Mouse (Mus musculus): Measurements from ENCODE around the gene Rap1gap.

Rap1gap gene

DNA sequence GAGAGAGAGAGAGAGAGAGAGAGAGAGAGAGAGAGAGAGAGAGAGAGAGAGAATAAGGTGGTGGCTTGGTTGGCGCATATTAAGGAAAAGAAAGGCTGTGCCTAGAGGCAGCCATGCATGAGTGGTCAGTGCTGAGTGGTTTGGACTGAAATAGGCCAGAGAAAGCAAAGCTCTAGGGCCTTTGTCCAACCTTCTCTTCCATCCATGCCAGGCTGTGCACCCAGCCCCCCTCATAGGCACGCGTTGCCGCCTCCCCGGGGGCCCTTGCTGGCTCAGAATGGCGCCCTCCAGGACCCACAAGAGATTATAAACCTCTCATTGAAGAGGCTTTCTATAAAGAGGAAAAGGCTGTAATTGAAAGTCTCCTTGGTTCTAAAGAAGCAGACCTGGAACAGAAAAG lies 3.0 kb upstream of the Rap1gap start:
- DNase-seq (ENCODE audit: low spot score in 2 of 2) = no peak

DNA sequence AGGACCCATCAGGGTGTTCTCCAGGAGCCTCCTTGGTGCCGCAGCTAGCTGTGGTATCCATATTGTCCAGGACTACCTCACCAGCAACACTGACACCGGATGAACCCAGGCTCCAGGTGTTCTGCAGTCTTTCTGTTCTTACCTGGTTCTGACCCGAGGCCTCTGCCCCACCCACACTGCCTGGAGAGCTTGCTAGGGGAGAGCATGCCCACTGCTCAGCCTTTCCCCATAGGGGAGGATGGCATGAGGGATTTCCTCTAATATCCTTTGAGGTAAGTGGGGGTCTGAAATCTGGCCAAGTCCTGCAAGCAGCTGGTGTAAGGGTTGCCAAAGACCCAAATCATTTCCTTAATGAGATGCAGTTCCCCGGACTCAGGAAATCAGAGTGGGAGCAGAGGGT lies 1.0 kb upstream of the Rap1gap start:
- no peak for DNase-seq (ENCODE audit: low spot score in 2 of 2)

DNA sequence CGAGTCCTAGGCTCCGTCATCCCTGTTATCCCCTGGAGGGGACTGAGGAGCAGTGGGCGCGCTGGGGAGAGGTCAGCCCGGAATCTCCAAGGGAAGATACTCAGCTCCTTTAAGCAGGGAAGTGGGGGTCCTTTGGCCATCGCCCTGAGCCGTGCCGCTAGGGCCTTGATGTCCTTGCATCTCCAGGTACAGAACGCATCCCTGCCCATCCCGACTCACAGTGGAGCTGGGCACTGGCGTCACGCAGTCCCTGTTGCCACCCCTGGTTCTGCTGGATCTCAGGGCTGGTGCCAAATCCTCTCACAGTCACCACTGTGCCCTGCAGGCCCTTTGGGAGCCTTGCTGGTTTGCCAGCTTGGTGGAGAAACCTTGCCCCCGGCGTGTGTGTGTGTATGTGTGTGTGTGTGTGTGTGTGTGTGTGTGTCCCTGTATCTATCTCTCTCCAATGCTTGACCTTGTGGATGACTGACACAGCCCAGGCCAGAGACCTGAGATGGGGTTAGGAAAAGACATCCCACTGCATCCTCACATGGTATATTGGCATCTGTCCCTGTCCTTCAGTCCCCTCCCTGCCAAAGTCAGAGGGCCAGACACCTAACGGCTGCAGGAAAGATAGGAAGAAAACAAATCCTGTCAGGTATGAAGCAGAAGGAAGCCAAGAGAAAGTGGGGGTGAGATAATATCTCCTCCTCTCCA lies 602 bp downstream of the Rap1gap start:
- DNase-seq (ENCODE audit: low spot score in 2 of 2) = no peak

DNA sequence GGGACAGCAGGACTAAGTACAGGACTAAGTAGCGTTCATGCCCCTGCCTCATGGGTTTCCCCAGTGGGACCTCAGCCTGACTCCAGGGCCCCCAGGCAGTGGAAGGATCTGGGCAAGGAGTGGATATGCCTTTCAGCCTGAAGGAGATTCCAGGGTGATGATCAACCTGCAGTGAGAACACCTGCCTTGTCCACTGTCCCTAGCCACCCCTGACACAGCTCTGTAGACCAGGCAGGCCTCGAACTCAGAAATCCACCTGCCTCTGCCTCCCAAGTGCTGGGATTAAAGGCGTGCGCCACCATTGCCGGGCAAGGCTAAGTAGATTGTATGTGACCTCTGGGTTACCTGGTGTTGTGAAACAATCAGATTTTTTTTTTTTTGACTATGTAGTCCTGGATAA lies 1.3 kb downstream of the Rap1gap start:
- no peak for DNase-seq (ENCODE audit: low spot score in 2 of 2)

DNA sequence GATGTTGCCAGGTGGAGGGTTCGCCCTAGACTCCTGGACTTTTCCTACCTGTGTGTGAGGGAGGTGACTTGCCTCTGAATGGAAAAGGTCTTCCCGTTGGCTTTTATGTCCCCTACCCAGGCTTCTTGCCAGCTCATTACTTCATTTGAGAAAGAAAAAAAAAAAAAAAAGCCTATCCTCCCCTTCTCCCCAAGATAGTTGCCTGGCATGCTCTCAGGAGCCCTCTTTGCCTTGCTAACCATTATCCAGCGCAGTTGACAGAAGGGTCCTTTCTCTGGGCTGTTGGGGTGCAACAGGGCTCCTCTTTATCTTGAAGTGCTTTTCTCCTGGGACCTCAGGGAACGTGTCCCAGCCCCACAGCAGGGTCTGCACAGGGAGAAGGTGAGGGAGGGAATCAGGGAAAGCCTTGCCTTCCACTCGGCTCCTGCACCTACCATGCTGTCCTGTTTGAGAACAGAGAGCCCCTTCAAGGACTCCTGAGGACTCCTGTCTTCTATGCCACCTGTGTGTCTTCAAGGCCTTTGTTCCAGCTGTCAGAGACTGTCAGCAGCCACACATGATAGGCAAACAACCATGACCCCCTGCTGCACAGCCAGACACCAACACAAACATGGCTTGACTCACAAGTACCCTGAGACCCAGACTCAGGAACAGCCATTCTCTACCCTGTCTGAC lies 1.9 kb downstream of the Rap1gap start:
- no peak for DNase-seq (ENCODE audit: low spot score in 2 of 2)

DNA sequence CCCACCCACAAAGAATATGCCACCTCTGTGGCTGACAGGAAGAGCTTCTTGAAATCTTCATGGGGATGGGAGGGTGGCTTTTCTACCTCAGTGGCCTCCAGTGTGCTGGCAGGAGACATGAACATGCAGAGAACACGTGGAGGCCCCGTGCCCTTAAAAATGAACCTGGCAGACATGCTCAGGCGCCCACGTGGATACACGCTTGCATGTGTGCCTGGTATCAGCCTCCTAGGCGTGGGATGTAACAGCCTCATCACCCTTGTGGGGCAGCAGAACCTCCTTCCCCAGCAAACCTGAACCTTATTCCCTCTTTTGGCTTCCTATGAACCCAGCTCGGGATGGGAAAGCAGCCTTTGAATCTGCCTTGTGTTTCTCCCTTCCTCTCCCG lies 2.4 kb downstream of the Rap1gap start:
- DNase-seq (ENCODE audit: low spot score in 2 of 2) = no peak

DNA sequence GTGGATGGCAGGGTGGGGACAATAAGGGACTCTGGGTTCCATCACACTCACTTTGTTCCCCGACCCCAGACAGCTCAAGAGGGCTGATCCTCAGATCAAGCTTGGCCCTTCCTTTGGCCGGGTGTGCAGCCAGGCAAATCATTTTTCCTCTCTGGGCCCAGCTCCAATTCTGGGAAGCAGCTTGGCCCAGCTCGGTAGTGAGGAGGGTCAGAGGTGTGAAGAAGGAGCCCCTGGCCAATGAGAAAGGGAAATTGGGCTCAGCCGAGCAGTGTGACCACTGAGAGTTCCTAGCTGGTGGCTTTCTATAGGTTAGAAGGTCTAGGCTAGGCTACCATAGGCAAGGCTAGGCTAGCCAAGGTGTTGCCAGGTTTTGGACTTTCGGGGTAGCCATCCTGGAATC lies 3.2 kb downstream of the Rap1gap start:
- DNase-seq (ENCODE audit: low spot score in 2 of 2) = no peak

DNA sequence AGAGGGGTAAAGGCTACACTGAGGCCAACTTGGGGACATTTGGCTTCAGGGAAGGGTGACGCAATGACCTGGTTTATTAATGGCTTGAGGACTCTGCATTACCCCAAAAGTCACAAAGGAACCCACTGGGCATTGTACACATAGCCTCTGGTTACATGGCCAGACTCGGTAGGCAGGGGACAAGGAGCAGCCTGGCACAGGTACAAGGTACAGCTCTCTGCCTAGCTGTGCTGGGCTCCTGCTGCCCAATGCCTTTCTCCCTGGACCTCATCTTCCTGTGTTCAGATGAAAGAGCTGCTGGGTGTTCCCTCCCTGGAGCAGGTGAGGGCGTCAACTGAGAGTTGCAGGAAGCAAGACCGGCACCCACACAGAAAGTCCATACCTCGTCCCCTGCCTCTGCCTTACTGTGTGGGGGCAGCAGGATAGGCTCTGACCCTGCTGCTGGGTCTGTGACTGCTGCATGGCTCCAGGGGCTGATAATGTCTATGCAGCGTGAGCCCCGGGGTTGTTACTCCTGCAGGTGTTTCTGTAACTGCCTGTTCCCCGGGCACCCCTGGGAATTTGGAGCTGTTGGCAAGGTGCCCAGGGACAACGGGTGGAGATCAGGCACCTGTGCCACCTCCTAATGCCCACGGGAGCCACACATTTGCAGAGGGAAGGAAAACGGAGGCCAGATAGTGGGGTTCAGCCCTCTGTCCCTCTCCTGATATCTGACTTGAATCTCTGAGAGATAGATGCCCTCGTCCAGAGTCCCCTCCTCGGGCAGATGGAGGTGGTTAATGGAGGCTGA lies 7.4 kb downstream of the Rap1gap start:
- no peak for DNase-seq (ENCODE audit: low spot score in 2 of 2)

DNA sequence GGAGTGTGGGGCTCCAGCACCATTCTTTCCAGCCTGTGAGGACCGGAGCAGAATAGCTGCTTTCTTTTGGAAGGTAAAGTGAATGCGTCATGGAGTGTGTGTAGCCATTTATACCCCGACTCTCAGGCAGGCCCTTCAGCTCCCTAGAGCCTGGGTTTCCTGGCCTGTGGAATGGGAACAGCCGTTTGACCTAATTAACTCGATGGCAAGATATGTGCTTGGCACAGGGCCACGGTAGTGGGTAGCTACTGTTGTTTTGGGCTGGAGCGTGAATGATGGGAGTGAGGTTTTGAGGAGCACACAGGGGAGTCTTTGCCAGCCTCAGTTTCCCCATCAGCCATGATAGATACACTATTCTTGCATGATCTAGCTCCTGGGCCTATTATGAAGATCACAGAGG lies 11.0 kb downstream of the Rap1gap start:
- no peak for DNase-seq (ENCODE audit: low spot score in 2 of 2)

DNA sequence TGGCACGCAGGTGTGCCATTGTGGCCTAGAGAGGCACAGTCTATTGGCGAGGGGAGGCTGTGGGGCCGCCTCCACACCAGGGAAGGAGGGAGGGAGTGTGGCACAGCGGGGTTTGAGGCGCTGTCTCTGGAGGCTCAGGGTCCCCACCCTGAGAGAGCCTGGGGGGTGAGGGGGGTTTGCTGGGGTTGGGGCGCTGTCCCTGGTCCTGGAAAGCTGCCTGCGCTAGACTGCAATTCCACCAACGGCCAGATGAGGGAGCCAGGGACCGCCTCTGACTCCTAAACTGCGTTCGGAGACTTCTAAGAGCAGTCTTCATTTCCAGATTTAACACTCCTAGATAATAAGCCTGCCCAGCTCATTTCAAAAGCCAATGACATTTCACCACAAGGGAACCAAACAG lies 11.5 kb downstream of the Rap1gap start:
- peak in 1 of 2 experiments; percentile 30 for DNase-seq (ENCODE audit: low spot score in 2 of 2)

DNA sequence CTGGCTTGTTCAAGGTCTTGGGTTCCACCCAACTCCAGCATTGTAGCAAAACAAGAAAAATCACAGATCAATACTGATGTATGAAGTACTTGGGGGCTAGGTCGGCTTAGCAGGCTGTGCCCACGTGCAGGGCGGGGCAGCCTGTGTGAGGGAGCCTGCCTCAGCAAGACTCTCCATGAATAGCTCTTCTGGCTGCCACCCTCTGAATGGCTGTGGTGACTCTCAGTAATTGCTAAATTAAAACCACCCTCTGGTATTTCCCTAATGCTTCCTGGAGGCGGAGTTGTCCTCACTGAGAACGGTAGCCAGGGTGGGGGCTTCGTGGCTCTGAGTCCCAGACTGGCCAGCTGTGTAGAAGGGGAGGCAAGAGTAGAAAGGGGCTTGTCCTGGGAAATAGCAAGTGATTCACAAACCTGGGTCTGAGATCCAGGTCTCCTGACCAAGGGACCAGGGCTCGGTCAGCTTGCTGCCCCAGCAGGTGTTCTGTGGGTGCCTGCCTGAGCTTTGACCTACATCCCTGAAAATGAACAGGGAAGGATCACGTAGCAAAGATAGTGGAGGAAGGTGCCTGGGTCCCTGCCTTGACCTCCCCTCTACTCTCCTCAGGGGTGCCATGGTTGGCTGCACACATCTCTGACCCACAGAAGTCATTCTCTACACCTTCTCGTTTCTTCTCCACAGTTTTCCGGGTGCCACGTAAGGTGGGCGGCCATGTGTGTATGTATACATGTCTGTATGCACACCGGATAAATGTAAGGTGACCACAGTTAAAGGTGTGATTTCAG lies 12.4 kb downstream of the Rap1gap start:
- DNase-seq (ENCODE audit: low spot score in 2 of 2) = no peak

DNA sequence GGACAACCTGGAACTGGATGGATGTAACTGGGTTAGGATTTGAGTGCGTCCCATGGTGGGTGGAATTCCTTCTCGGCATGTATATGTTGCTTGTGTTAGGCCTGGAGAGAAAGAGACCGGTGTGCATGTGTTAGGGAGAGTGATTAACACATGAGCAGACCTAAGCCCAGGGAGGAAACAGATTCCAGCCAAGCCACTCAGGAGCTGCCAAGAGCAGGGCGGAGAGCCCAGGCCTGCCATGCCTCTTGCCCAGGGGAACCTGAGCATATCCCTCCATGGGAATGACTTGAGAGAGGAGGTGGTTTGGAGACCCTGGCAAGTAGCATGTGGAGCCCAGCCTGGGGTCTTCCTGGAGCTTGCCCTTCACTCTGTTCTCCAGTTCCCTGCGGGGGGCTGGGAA lies 13.4 kb downstream of the Rap1gap start:
- DNase-seq (ENCODE audit: low spot score in 2 of 2) = no peak

DNA sequence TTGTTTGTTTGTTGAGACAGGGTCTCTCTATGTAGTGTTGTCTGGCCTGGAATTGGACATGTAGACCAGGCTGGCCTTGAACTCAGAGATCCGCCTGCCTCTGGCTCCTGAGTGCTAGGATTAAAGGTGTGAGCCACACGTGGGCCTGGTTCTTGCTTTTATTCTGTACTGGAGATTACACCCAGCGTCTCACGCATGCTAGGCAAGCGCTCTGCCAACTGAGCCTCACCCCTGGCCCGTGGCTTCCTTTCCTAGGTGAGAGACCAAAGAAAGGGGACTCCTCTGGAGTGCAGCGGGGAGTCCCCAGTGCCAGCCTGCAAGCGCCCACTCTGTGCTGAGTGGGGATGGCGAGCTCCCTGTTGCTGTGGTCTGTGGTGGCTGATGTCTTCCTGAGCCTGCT lies 14.0 kb downstream of the Rap1gap start:
- DNase-seq (ENCODE audit: low spot score in 2 of 2) = no peak

DNA sequence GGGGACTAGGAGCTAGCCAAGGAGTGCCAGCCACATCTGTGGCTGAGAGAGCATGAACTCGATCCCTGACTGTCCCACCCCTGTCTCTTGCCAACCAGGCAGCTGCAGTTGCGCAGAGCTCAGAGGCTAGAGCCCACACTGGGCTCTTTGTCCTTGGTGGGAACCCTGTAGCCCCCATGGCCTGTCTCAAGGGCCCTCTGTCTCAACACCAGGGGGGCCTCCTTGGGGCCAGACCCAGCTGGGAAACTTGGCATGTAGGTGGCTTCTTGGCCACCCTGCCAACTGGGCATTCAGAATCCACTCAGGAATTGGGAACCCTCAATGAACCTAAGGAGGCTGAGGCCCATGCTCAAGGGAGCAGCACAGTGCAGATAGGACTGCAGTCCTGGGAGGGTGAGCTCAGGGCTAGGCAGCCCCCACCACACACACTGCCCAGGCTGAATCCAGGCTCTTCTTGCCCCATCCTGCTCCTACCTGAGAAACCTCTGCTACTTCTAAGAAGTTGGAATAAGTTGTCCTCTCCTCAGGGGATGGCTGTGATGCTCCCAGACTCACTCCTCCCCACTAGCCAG lies 15.5 kb downstream of the Rap1gap start:
- DNase-seq (ENCODE audit: low spot score in 2 of 2) = no peak

DNA sequence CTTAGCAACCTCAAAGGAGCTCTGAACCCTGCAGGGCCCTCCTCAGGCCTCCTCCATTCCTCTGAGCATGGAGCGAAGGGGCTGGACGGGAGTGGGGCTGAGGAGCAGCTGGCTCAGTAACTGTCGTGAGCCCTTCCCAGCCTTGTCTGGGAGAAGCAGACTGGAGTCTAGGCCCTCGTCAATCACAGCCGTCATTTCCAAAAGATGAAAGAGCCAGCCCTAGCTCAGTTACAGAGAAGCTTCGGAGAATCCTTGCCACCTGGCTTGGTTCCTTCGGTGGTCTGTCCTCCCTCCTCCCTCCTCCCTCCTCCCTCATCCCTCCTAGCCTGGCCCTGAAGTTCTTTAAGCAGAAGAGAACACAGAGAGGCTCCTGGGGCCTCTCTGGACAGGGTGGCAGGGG lies 16.2 kb downstream of the Rap1gap start:
- no peak for DNase-seq (ENCODE audit: low spot score in 2 of 2)

DNA sequence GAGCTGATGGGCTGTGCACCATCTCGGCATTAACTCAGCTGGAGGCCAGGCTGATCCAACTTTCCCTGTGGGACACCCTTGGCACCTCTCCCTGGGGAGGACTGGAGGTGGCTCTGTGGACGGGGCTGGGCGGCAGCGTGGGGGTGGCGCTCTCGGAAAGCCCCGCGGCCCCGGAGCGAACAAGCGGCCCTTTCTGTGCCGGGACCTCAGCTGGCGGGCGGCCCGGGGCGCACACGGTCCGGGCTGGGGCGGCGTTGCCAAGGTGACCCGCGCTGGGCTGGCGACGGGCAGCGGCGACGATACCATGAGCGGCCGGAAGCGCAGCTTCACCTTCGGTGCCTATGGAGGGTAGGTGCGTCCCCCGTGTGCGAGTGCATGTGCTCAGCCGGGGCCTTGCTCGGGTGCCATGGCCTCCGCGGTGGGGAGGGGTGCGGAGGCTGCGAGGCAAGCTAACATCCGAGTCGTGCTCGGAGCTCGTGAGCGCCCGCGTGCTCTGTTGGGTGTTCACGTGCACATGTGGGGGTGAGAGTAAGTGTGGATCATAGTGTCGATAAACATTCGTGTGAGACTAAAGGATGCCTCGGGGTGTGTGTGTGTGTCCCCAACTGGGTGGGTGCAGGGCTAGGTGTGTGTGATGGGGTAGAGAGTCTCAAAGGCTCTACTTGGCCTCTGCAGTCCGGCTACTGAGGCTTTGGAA lies 17.0 kb downstream of the Rap1gap start:
- DNase-seq (ENCODE audit: low spot score in 2 of 2) = no peak

DNA sequence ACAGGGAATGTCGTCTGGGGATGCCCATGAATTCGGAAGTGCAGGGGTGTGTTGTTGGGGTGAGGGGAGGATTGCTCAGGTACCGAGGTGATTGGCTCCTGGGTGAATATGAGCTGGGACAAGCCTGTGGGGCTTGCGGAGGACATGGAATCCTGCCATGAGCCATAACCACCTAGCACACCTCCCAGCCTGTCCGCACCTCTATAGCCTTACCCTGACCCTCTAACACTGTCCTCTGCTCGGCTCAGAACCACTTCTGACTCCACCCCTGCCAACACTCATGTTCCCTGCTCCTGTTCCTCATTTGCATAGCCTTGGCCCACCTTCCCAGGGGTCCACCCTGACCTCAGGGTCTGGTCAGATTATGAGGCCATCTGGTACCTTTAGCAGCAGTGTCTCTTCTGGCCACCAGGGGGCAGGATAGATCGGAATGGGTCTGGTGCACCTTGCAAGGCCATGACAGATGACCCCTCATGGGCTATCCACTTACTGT lies 18.5 kb downstream of the Rap1gap start:
- DNase-seq (ENCODE audit: low spot score in 2 of 2) = no peak

DNA sequence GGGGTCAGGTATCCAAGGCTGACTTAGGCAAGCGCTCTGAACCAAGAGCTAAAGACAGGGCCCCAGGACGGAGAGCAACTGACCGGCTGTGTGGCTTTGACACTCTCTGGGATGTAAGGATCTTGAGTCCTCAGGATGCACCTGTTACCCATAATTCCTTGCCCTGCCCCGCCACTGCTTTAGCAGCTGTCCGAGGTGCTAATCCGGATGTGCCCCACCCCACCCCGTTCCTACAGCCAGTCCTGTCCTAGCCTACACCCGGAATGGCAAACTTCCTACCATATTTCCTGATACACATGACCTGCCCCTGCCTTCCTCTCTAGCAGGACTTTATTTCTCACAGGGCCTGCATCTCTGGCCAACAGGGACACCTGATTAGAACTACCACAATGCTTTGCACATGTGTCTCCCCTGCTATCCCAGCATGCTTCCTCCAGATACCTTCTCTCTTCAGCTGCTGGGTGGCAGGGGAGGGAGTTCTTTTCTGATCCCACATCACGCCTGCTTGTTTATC lies 20.4 kb downstream of the Rap1gap start:
- DNase-seq (ENCODE audit: low spot score in 2 of 2) = no peak

DNA sequence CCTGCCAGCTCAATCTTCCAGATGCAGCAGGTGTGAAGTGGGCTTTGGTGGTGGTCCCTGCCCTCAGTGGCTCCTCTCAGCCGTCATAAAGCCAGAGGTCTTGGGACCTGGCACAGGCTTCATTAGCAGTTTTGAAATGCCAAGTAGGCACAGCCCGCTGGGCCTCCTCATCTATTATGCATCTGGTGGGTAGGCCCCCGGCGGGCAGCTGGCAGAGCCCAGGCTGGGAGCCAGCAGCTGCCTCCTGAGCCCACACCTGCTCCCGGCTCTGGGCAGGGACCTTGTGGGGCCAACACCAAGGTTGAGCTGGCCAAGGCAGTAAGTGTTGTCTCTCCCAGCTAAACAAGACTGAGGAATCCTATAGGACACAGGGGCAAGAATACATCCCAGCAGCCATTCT lies 21.8 kb downstream of the Rap1gap start:
- no peak for DNase-seq (ENCODE audit: low spot score in 2 of 2)

DNA sequence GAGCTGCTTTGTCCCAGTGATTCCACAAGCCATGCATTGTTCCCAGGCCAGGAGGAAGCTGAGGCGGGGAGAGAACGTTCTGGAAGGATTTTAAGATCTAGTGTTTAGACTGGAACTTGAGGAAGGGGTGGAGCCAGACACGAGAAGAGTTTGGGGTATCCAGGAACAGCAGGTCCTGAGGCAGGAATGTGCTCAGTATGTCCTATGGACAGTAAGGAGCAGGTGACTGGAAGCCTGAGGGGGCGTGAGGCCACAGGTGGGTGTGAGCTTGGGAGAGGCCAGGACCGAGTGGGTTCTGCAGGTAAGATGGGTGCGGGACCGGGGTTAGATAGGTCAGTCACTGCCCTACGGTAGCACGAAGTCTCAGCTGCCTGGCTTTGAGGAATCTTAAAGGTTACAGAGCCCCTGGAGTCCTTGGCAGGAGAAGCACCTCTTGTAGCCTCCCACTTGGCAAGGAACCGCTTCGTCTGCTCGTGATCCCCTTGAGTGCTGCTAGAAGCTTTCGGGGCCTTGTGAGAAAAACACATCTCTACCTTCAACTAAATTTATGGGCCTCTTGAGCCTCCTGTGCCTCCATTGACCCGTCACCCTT lies 22.8 kb downstream of the Rap1gap start:
- no peak for DNase-seq (ENCODE audit: low spot score in 2 of 2)
